Mouse (Mus musculus) embryonic fibroblast, embryonic 13.5 days (primary cell): ENCODE measurements at regions not wholly inside any gene's neighbourhood (a gene's known extent, or its start where the extent isn't known, plus 50 kb on each side); places are given as distances from the start of the nearest gene placed in this dataset.

Experiments
- CTCF ChIP-seq: IDR thresholded peaks from 2 replicates; pipeline ENCODE4 v1.5.1; 2011; ENCODE audit warnings: mild to moderate bottlenecking, control low read depth, low read length, moderate library complexity, borderline replicate concordance; ENCODE audit not compliant: insufficient read depth
- POLR2A ChIP-seq: IDR thresholded peaks from 2 replicates; pipeline ENCODE4 v1.6.1; 2011; ENCODE audit warnings: low read depth, mild to moderate bottlenecking, control low read depth, low read length, moderate library complexity

- TF ChIP-seq POLR2A, result no peak
- TF ChIP-seq CTCF, result no peak
Measured at GRCm38 (mm10) chr13:58469731-58470130, 66.6 kb upstream of the Hnrnpk start.
